Mouse (Mus musculus) hindbrain, embryonic 16.5 days (tissue): ENCODE measurements at regions not wholly inside any gene's neighbourhood (a gene's known extent, or its start where the extent isn't known, plus 50 kb on each side); places are given as distances from the start of the nearest gene placed in this dataset.

Experiments
- ATAC-seq: fragments of 200-750 bp; cut with Nextera tagmentation; 2 replicates; pipeline ENCODE4 v1.8.0; 2017; ENCODE audit warnings: moderate TSS enrichment, moderate library complexity
- H3K27ac ChIP-seq: fragments of 300-500 bp; sonication (generic); 2 replicates; pipeline ENCODE4 v1.5.1; 2014; ENCODE audit warnings: low read depth, mild to moderate bottlenecking, control low read depth, low read length, moderate library complexity
- H3K27me3 ChIP-seq: fragments of 300-500 bp; sonication (generic); replicated peaks from 2 replicates; pipeline ENCODE4 v1.6.1; 2014; ENCODE audit warnings: low read length; ENCODE audit not compliant: control insufficient read depth, insufficient read depth
- H3K36me3 ChIP-seq: fragments of 300-500 bp; sonication (generic); 2 replicates; pipeline ENCODE4 v1.6.1; 2014; ENCODE audit warnings: mild to moderate bottlenecking, low read length, moderate library complexity, mixed read lengths; ENCODE audit not compliant: control insufficient read depth, insufficient read depth
- H3K4me1 ChIP-seq: fragments of 300-500 bp; sonication (generic); 2 replicates; pipeline ENCODE4 v1.6.1; 2014; ENCODE audit warnings: low read depth, low read length; ENCODE audit not compliant: control insufficient read depth, insufficient read depth
- H3K4me2 ChIP-seq: fragments of 300-500 bp; sonication (generic); 2 replicates; pipeline ENCODE4 v1.6.1; 2014; ENCODE audit warnings: mild to moderate bottlenecking, low read length, control low read depth, moderate library complexity
- H3K4me3 ChIP-seq: fragments of 300-500 bp; sonication (generic); 2 replicates; pipeline ENCODE4 v1.5.1; 2014; ENCODE audit warnings: mild to moderate bottlenecking, low read length, control low read depth, moderate library complexity
- H3K9ac ChIP-seq: fragments of 300-500 bp; sonication (generic); 2 replicates; pipeline ENCODE4 v1.6.1; 2014; ENCODE audit warnings: low read depth, mild to moderate bottlenecking, control low read depth, low read length, moderate library complexity
- H3K9me3 ChIP-seq: fragments of 300-500 bp; sonication (generic); 2 replicates; pipeline ENCODE4 v1.6.1; 2014; ENCODE audit warnings: mild to moderate bottlenecking, low read length, moderate library complexity; ENCODE audit not compliant: control insufficient read depth
- WGBS: fragments of 180-500 bp; shearing (Covaris S2); extraction: QIAGEN DNeasy Blood & Tissue Kit; methylation state at CpG from one replicate; pipeline ENCODE4 v1.1.7; 2014; 5-methylcytosine and 5-hydroxymethylcytosine counted together

- Histone ChIP-seq H3K36me3 (no peaks in the 10 kb centered on the region), H3K27me3 (no peaks in the 10 kb centered on the region), H3K4me3 (no peak overlapping the region), H3K27ac (no peak overlapping the region), H3K4me1 (no peaks in the 10 kb centered on the region), H3K9ac (no peak overlapping the region), H3K9me3 (no peaks in the 10 kb centered on the region), H3K4me2 (no peak overlapping the region)
- ATAC-seq: 0 out of 2 replicates have a peak, but pooled peaks have one; percentile 30
- 74% methylated on average over 2 of the region's 2 CpGs for WGBS
These were observed 777.2 kb downstream of the Epha4 start for GRCm38 (mm10) chr1:76737663-76738062.

- Histone ChIP-seq H3K4me3 (no peak overlapping the region), H3K9me3 (no peaks in the 10 kb centered on the region), H3K4me1 (no peaks in the 10 kb centered on the region), H3K4me2 (no peak overlapping the region), H3K36me3 (no peaks in the 10 kb centered on the region), H3K9ac (no peak overlapping the region), H3K27me3 (no peaks in the 10 kb centered on the region), H3K27ac (no peak overlapping the region)
- ATAC-seq: no peak
- WGBS: 79% methylated on average over 2 of the region's 2 CpGs
These were observed 742.2 kb downstream of the Epha4 start for GRCm38 (mm10) chr1:76772694-76773093.

- H3K4me1 ChIP-seq: no peaks in the 10 kb centered on the region
- no peak overlapping the region for H3K9ac ChIP-seq
- H3K4me3 ChIP-seq: no peak overlapping the region
- H3K36me3 ChIP-seq: no peaks in the 10 kb centered on the region
- H3K4me2 ChIP-seq: no peak overlapping the region
- no peaks in the 10 kb centered on the region for H3K9me3 ChIP-seq
- H3K27me3 ChIP-seq: no peaks in the 10 kb centered on the region
- no peak overlapping the region for H3K27ac ChIP-seq
- no peak for ATAC-seq
- 88% methylated on average over 2 of the region's 2 CpGs for WGBS
These were observed 728.0 kb downstream of the Epha4 start for GRCm38 (mm10) chr1:76786871-76787270.

- Histone ChIP-seq H3K27ac (no peak overlapping the region), H3K4me1 (no peaks in the 10 kb centered on the region), H3K36me3 (no peaks in the 10 kb centered on the region), H3K9ac (no peak overlapping the region), H3K4me3 (no peak overlapping the region), H3K9me3 (no peaks in the 10 kb centered on the region), H3K27me3 (no peaks in the 10 kb centered on the region), H3K4me2 (no peak overlapping the region)
- WGBS: 93% methylated on average over 2 of the region's 2 CpGs
- no peak for ATAC-seq
These were observed 721.5 kb downstream of the Epha4 start for GRCm38 (mm10) chr1:76793438-76793837.

GRCm38 (mm10) chr1:76819906-76820305 lies 695.0 kb downstream of the Epha4 start:
- ATAC-seq: no peak
- WGBS: 84% methylated on average over 1 of the region's 1 CpGs
- no peak overlapping the region for H3K27ac ChIP-seq

GRCm38 (mm10) chr1:76821610-76822009 lies 693.3 kb downstream of the Epha4 start:
- Histone ChIP-seq H3K27ac (no peak overlapping the region), H3K9me3 (no peaks in the 10 kb centered on the region), H3K4me2 (no peak overlapping the region), H3K9ac (no peak overlapping the region), H3K4me3 (no peak overlapping the region), H3K36me3 (no peaks in the 10 kb centered on the region), H3K4me1 (no peaks in the 10 kb centered on the region), H3K27me3 (no peaks in the 10 kb centered on the region)
- ATAC-seq: no peak
- WGBS: 81% methylated on average over 3 of the region's 3 CpGs

More at GRCm38 (mm10) chr1:76819906-76820305, 695.0 kb downstream of the Epha4 start:
- H3K9me3 ChIP-seq: no peaks in the 10 kb centered on the region
- H3K4me1 ChIP-seq: no peaks in the 10 kb centered on the region
- no peak overlapping the region for H3K4me3 ChIP-seq
- no peak overlapping the region for H3K9ac ChIP-seq
- H3K4me2 ChIP-seq: no peak overlapping the region
- H3K27me3 ChIP-seq: no peaks in the 10 kb centered on the region
- H3K36me3 ChIP-seq: no peaks in the 10 kb centered on the region

GRCm38 (mm10) chr1:76829690-76830089 lies 685.2 kb downstream of the Epha4 start:
- no peak overlapping the region for H3K27ac ChIP-seq
- no peaks in the 10 kb centered on the region for H3K9me3 ChIP-seq
- no peaks in the 10 kb centered on the region for H3K36me3 ChIP-seq
- no peak overlapping the region for H3K4me2 ChIP-seq
- 63% methylated on average over 2 of the region's 2 CpGs for WGBS
- no peak overlapping the region for H3K4me3 ChIP-seq
- H3K4me1 ChIP-seq: no peaks in the 10 kb centered on the region
- no peak overlapping the region for H3K9ac ChIP-seq
- no peak for ATAC-seq
- no peaks in the 10 kb centered on the region for H3K27me3 ChIP-seq

- H3K9me3 ChIP-seq: no peaks in the 10 kb centered on the region
- no peak for ATAC-seq
- H3K4me3 ChIP-seq: no peak overlapping the region
- no peak overlapping the region for H3K4me2 ChIP-seq
- no peaks in the 10 kb centered on the region for H3K36me3 ChIP-seq
- H3K4me1 ChIP-seq: no peaks in the 10 kb centered on the region
- WGBS: 77% methylated on average over 2 of the region's 2 CpGs
- no peaks in the 10 kb centered on the region for H3K27me3 ChIP-seq
- no peak overlapping the region for H3K9ac ChIP-seq
- H3K27ac ChIP-seq: no peak overlapping the region
These were observed 682.6 kb downstream of the Epha4 start for GRCm38 (mm10) chr1:76832311-76832710.

GRCm38 (mm10) chr1:76835028-76835683 lies 679.7 kb downstream of the Epha4 start:
- ATAC-seq: no peak
- Histone ChIP-seq H3K4me2 (no peak overlapping the region), H3K36me3 (no peaks in the 10 kb centered on the region), H3K27ac (no peak overlapping the region), H3K9ac (no peak overlapping the region), H3K9me3 (no peaks in the 10 kb centered on the region), H3K4me3 (no peak overlapping the region), H3K27me3 (no peaks in the 10 kb centered on the region), H3K4me1 (no peaks in the 10 kb centered on the region)
- WGBS: 91% methylated on average over 6 of the region's 6 CpGs
